Mouse (Mus musculus) thymus, postnatal 25 days (tissue): ENCODE measurements around the gene Lifr.

Experiments
- DNase-seq: peaks from one replicate; pipeline ENCODE4 v3.0.0; 2022

Gene Lifr

DNA sequence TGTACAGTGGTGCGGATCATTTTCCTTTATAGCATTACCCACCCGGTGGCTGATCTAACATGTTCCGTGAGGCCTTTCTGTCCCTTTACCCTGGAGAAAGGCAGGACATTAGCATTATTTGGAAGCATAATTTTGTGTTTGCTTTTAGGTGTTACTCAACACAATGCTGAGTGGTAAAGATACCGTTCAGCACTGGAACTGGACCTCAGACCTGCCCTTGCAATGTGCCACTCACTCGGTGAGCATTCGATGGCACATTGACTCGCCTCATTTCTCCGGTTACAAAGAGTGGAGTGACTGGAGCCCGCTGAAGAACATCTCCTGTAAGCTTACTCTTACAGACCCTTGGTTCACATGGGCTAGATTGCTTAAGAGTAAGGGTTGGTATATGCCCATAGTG is 76.3 kb downstream of the Lifr start:
- DNase-seq = no peak

GRCm38 (mm10) chr15:7167238-7167905 is 77.0 kb downstream of the Lifr start:
- no peak for DNase-seq

DNA sequence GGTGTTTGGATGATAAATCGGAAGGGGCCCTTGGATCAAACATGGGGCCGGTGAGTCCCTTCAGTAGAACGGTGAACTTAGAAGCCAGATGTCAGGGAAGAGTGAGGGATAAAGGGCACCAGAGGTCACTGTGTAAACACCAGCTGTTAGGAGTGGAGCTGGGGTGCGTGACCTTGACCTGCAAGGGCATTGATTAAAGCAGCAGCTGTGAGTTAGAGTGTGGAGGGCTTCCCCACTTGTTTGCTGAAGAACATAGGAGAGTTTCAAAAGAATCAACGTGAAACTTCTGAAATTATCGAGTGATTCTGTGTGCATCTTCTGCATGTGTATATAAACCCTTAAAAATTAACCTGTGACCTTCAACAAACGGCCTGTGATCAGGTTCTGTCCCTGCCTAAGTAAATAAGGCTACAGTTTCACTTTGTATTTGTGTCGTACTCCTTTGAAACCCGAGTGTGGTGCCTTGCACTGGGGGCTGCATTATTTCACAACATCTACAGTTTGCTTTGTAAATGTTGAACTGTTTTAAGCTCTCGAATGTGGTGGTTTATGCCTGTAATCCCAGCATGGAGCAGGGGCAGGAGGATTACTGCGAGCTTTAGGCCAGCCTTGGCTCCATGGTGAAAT is 77.6 kb downstream of the Lifr start:
- no peak for DNase-seq

DNA sequence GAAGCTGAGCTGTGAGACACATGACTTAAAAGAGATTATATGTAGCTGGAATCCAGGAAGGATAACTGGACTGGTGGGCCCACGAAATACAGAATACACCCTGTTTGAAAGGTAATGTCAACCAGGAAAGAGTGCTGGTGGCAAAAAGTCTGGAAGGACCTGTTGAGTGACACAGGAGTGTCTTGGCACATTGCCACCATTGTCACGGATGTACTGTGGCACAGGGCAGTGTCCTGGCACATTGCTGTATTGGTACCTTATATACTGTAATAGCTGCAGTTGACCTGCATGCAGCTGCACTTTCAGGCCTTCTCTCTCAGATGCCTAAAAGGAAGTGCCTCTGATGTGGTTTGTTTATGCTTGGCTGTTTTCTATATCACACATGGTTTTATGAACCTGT is 82.5 kb downstream of the Lifr start:
- DNase-seq = no peak

DNA sequence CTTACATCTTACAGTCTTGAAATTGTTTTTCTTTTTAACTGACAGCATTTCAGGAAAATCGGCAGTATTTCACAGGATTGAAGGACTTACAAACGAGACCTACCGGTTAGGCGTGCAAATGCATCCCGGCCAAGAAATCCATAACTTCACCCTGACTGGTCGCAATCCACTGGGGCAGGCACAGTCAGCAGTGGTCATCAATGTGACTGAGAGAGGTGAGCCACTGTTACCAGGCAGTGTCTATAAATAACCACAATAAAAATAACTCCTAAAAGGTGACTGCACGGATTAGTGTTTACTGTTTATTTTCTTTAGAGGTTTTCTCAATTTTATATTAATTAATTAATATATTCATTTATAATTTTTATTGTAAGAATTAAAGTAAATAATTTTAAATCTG is 82.9 kb downstream of the Lifr start:
- DNase-seq = no peak

- no peak for DNase-seq
Measured at GRCm38 (mm10) chr15:7173776-7174175, 83.4 kb downstream of the Lifr start.

- DNase-seq = no peak
Measured at GRCm38 (mm10) chr15:7180576-7180975, 90.2 kb downstream of the Lifr start.

DNA sequence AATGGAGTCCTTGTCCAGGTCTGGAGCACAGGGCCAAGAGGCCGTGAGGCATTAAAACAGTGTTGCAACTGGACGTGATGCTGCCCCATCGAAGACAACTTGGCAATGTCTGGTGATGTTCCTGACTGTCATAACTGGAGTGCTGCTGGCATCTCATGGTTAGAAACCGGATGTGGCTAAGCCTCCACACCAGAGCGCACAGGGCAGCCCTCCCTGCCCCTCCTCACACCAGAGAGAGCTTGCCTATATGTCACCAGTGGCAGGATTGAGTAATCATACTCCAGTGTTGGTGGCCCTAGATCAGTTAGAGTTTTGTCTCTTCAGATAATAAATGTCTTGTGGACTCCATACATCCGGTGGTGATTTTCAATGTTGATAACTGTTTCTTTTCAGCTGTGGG is 97.3 kb downstream of the Lifr start:
- no peak for DNase-seq

GRCm38 (mm10) chr15:7189678-7190454 is 99.5 kb downstream of the Lifr start:
- no peak for DNase-seq

DNA sequence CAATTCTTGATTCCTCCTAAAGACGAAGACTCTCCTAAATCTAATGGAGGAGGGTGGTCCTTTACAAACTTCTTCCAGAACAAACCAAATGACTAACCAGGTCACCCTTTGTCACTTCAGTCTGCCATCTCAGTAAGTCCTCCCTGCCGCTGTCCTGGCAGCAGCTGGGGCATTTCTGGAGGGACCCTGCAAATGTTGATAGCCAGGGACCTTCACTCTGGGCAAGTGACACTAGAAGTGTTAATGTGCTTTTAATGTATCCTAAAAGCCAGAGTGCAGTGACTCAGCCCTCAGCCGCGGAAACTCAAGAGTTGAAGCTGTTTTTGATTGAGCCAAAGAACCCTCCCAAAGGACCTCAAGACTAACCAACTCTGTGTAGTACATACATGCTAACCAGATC is 100.7 kb downstream of the Lifr start:
- DNase-seq = no peak

DNA sequence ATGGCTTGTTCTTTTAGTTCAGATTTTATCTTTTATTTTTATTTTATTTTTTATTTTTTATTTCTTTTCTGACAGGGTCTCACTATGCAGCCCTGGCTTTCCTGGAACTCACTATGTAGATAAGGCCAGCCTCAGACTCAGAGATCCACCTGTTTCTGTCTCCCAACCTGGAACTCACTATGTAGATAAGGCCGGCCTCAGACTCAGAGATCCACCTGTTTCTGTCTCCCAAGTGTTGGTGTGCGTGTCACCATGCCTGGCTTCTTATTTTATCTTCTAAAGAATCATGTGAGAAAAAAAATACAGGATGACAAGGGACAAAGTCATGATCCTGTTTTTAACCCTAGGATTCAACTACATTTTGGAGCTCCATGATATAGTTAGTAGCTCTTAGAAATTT is 102.2 kb downstream of the Lifr start:
- no peak for DNase-seq

DNA sequence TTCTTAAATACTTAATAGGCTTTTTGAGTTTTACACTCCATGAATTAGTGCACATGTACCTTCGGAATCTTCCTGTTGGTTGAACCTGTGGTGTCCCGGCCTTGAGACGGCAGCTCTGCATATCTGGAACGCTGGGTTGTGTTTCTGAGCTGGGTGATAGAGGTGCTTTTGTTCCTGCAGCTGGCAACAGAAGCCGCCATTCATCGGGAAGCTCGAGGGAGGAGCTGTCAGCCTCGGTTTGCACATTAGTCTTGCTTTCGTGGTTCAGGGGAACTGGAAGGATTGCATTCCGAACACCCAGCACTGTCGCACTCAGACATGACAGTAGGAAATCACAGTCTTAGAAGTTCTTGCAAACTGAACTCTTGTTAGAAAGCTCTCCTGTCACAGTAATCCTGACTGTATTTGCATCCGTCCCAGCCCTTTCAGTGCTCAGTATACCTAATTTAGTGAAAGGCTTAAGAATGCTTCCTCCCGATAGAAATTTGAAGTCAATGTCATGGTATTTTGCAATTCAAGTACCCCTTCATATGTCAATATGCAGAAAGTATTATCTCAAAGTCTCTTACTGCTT is 103.8 kb downstream of the Lifr start:
- no peak for DNase-seq

DNA sequence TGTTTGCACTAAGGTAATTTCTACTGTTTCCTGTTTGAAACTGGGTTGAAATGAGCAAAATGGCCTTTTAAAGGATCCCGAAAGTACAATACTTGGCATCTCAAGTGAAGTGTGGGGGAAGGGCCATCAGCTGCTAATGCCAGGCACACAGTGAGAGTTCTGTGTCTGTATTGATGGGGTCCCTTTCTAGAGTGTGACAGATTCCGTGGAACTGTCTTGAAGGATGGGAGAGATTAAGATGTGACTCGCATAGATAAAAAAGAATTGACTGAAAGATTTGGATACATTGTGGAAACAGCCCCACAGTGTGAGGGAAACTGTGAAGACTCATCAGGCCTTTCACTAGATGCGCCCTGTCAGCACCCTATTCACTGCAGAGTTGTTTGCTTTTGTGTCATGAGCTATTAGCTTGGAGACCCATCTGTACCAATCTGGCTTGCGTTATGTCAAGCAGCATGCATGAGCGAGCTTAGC is 104.4 kb downstream of the Lifr start:
- no peak for DNase-seq

DNA sequence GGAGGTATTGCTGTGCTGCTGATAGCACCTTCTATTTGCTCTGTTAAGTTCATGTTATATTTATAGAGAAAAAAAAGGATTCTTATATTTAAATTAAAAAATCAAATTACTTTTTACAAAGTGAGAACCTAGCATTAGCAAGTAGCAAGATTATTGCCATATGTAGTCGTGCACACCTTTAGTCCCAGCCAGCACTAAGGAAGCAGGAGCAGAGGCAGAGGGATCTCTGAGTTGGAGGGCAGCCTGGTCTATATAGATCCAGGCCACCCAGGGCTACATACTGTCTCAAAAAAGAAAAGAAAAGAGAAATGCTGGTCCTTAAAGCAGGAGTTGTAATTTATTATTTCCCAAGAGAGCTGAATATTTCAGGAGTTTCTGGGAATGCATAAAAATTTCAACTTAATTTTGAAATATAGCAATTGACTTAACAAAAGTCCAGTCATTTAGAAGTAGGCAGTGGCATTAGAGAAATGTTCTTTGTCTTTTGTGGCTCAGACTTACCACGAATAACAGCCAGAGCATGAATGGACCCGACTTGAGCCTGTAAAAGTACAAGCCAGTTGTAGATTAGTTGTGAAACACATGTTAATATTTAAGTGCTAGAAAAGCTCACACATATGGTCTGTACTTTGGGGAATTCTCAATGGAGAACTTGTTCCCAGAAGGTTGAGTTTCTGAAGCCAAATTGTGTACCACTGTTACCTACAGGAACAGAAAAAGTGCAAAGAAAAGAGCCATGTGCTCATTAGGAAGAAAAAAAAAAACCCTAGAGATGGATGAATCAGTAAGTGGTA is 107.4 kb downstream of the Lifr start:
- DNase-seq = no peak

GRCm38 (mm10) chr15:7198816-7199215 is 108.4 kb downstream of the Lifr start:
- no peak for DNase-seq

GRCm38 (mm10) chr15:7200286-7200685 is 109.9 kb downstream of the Lifr start:
- DNase-seq = no peak

- no peak for DNase-seq
Measured at GRCm38 (mm10) chr15:7201421-7202380, 111.3 kb downstream of the Lifr start.

- no peak for DNase-seq
Measured at GRCm38 (mm10) chr15:7202981-7203380, 112.6 kb downstream of the Lifr start.

GRCm38 (mm10) chr15:7203606-7204330 is 113.4 kb downstream of the Lifr start:
- DNase-seq = no peak

GRCm38 (mm10) chr15:7204917-7205316 is 114.5 kb downstream of the Lifr start:
- no peak for DNase-seq

- DNase-seq = no peak
Measured at GRCm38 (mm10) chr15:7206110-7206509, 115.7 kb downstream of the Lifr start.
